Mouse (Mus musculus): Measurements from ENCODE around the gene Oas1h.
"Not testable (repeated sequence)": the region's sequence is repeated elsewhere in the genome, so short reads cannot be mapped to it uniquely, and the experiment has no call there.

Oas1h gene

GRCm38 (mm10) chr5:120861121-120861520, at the start of gene Oas1h:
Gene Oas1h, plus strand, starts transcription at chr5:120861421.
- DNase-seq: no peak

GRCm38 (mm10) chr5:120811951-120812819, 49.0 kb upstream of the Oas1h start, which contains the start of gene Oas1c:
Gene Oas1c, minus strand, starts transcription at chr5:120812514.
- DNase-seq: peak; percentile 79 to 82

- no peak for DNase-seq
Observed at GRCm38 (mm10) chr5:120813023-120813422, 48.2 kb upstream of the Oas1h start.

- DNase-seq: peak; percentile 51 to 66
Observed at GRCm38 (mm10) chr5:120815949-120816348, 45.3 kb upstream of the Oas1h start.

GRCm38 (mm10) chr5:120818999-120819398, 42.2 kb upstream of the Oas1h start:
- no peak for DNase-seq

GRCm38 (mm10) chr5:120831031-120831430, 30.2 kb upstream of the Oas1h start:
- DNase-seq: no peak

- DNase-seq: no peak
Observed at GRCm38 (mm10) chr5:120833335-120834280, 27.6 kb upstream of the Oas1h start.

GRCm38 (mm10) chr5:120836731-120837585, 24.3 kb upstream of the Oas1h start:
- DNase-seq: peak; percentile 80 to 87

- peak; percentile 63 to 68 for DNase-seq
Observed at GRCm38 (mm10) chr5:120844713-120845112, 16.5 kb upstream of the Oas1h start.

GRCm38 (mm10) chr5:120847067-120847466, 14.2 kb upstream of the Oas1h start, which contains the start of gene Oas1f:
Gene Oas1f, plus strand, starts transcription at chr5:120847367.
- DNase-seq: no peak

GRCm38 (mm10) chr5:120849601-120850136, 11.6 kb upstream of the Oas1h start:
- DNase-seq: peak; percentile 52 to 71

- peak in 1 of 2 experiments; percentile 50 for DNase-seq
Observed at GRCm38 (mm10) chr5:120859241-120859640, 2.0 kb upstream of the Oas1h start.

GRCm38 (mm10) chr5:120865336-120865860, 4.2 kb downstream of the Oas1h start:
- DNase-seq: peak in 1 of 2 experiments; percentile 47

- DNase-seq: no peak
Observed at GRCm38 (mm10) chr5:120869436-120870015, 8.3 kb downstream of the Oas1h start.

- no peak for DNase-seq
Observed at GRCm38 (mm10) chr5:120870081-120870480, 8.9 kb downstream of the Oas1h start.

- DNase-seq: peak in 1 of 2 experiments; percentile 4
Observed at GRCm38 (mm10) chr5:120870782-120871181, 9.6 kb downstream of the Oas1h start.

- DNase-seq: no peak
Observed at GRCm38 (mm10) chr5:120871469-120871868, 10.2 kb downstream of the Oas1h start.

GRCm38 (mm10) chr5:120876839-120877238, 15.6 kb downstream of the Oas1h start:
- peak; percentile 25 to 57 for DNase-seq

- not testable (repeated sequence) for DNase-seq
Observed at GRCm38 (mm10) chr5:120877407-120877806, 16.2 kb downstream of the Oas1h start.

GRCm38 (mm10) chr5:120878803-120879202, 17.6 kb downstream of the Oas1h start:
- peak in 1 of 2 experiments; percentile 5 for DNase-seq

- DNase-seq: not testable (repeated sequence)
Observed at GRCm38 (mm10) chr5:120881681-120882080, 20.5 kb downstream of the Oas1h start.
